Mouse (Mus musculus): ENCODE measurements around the gene Aip.

DNA sequence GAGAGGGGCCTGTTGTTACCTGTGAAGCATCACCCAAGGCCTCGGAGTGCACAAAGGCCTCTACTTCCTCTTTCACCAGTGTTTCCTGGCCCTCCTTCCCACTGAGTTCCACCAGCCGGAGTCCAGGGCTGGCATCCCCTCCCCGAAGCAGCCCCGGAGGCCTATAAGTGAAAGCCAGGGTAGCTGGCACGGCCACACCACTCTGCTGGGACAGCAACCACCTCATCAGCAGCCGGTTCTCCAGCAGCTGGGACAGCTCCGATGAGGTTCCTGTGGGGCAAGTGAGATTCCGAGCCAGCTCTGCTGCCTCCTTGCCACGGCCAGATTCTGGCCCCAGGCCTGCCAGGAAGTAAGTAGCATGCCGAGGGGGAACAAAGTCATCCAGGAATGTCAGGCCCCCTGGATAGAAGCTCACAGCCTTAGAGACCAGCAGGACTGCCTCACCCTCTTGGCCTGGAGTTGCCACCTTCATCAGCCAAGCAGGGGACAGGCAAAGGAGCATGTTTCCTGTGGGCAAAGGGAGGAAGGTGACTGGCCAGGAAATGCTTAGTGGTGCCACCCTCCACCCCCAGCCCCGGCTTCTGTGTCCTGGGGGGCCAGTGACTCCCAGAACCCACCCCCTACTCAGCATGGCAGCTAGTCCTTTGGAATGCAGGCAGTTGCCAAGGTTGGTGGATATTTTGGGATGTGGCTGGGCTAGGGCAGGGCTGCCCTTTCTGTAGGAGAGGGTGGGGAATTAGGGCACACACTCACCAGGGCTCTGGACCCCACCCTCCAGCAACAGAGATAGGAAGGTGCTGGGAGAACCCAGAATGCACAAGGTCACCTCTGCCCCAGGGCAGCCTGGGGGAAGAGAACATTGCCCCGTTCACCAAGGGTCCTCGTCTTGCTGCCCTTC, 46.0 kb upstream of the Aip start:
- TF ChIP-seq POLR2A (IDR thresholded peaks at IDR 0.05; ENCODE audit: low read depth, low read length) = no peak; the same call in 1 of the 2 replicates
- no peak for TF ChIP-seq CTCF (IDR thresholded peaks at IDR 0.05; ENCODE audit: extremely low read depth, insufficient read length, insufficient replicate concordance, low read depth, low read length)
